Mouse (Mus musculus) embryonic fibroblast, embryonic 13.5 days (primary cell): ENCODE data around the gene Rb1.

Experiments
- CTCF ChIP-seq: IDR thresholded peaks from 2 replicates; pipeline ENCODE4 v1.5.1; 2011; ENCODE audit warnings: mild to moderate bottlenecking, control low read depth, low read length, moderate library complexity, borderline replicate concordance; ENCODE audit not compliant: insufficient read depth
- POLR2A ChIP-seq: IDR thresholded peaks from 2 replicates; pipeline ENCODE4 v1.6.1; 2011; ENCODE audit warnings: low read depth, mild to moderate bottlenecking, control low read depth, low read length, moderate library complexity

GRCm38 (mm10) chr14:73148125-73148524 lies 177.5 kb downstream of the Rb1 start:
- TF ChIP-seq CTCF (no peak), POLR2A (no peak)
